Mouse (Mus musculus) spleen, adult 2 months (tissue): ENCODE results near the gene Rpl13. TPM values are rescaled to one million over a fixed set of nuclear protein-coding genes. Genes with fewer than 3 reads are reported as not detected.
"Not testable (repeated sequence)": the region's sequence is repeated elsewhere in the genome, so short reads cannot be mapped to it uniquely, and the experiment has no call there.

Experiments
- DNase-seq, 2 experiments: peaks; one replicate each; pipeline versions ENCODE4 v3.0.0 to v3.0.0-alpha.2; 2012 to 2021; ENCODE audit warnings: low spot score in 2 of 2, low read depth in 1 of 2
- H3K27ac ChIP-seq: fragments of 200-500 bp; 2 replicates; pipeline ENCODE4 v1.5.1; 2012; ENCODE audit warnings: low read length, inconsistent platforms; ENCODE audit not compliant: insufficient read depth
- H3K27me3 ChIP-seq: fragments of 200-500 bp; 2 replicates; pipeline ENCODE4 v1.6.1; 2012; ENCODE audit warnings: mild to moderate bottlenecking, moderate library complexity, low read length, inconsistent platforms; ENCODE audit not compliant: control insufficient read depth, insufficient read depth
- H3K36me3 ChIP-seq: fragments of 200-500 bp; 2 replicates; pipeline ENCODE4 v1.6.1; 2012; ENCODE audit warnings: mild to moderate bottlenecking, low read length, inconsistent platforms; ENCODE audit not compliant: control insufficient read depth, insufficient read depth
- H3K4me1 ChIP-seq: fragments of 200-500 bp; 2 replicates; pipeline ENCODE4 v1.6.1; 2011; ENCODE audit warnings: inconsistent platforms; ENCODE audit not compliant: control insufficient read depth, insufficient read depth, insufficient read length
- H3K4me3 ChIP-seq: fragments of 200-500 bp; 2 replicates; pipeline ENCODE4 v1.5.1; 2011; ENCODE audit warnings: mild to moderate bottlenecking, inconsistent platforms; ENCODE audit not compliant: insufficient read depth, insufficient read length; ENCODE audit errors: extremely low read depth
- CTCF ChIP-seq: fragments of 200-500 bp; IDR thresholded peaks from 2 replicates; pipeline ENCODE4 v1.5.1; 2011; ENCODE audit warnings: mild to moderate bottlenecking, inconsistent platforms; ENCODE audit not compliant: insufficient read depth, insufficient read length, insufficient replicate concordance; ENCODE audit errors: extremely low read depth
- POLR2A ChIP-seq: fragments of 200-500 bp; IDR thresholded peaks from 2 replicates; pipeline ENCODE4 v1.6.1; 2011; ENCODE audit warnings: low read depth, low read length, inconsistent platforms
- WGBS: fragments of 180-500 bp; shearing (Covaris S2); methylation state at CpG from one replicate; pipeline ENCODE4 v1.1.7; 2018; 5-methylcytosine and 5-hydroxymethylcytosine counted together
- polyA plus RNA-seq: library from polyadenylated mRNA; depleted of rRNA; stranded (reverse); fragments of >200 nt; gene quantifications from 2 replicates; pipeline ENCODE4 v1.2.3, GENCODE M21; 2012

Rpl13 gene
- polyA plus RNA-seq, 1 experiment: 2,207 TPM

GRCm38 (mm10) chr8:123100288-123100687 lies 1.9 kb upstream of the Rpl13 start:
- no peak for TF ChIP-seq CTCF
- TF ChIP-seq POLR2A: no peak
- WGBS: 60% methylated on average over 8 of the region's 8 CpGs
- no peak overlapping the region for H3K27ac ChIP-seq

DNA sequence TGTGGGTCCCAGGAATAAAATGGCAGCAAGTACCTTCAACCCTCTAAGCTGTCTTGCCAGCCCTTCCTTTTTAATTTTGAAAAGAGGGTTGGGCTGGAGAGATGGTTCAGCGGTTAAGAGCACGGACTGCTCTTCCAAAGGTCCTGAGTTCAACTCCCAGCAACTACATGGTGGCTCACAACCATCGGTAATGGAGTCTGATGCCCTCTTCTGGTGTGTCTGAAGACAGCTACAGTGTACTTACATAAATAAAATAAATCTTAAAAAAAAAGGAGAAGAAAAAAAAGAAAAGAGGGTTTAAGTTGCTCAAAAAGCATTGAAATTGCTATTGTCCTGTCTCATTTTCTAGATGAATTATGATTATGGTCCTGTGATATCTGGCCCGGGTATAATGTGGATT lies 906 bp upstream of the Rpl13 start:
- TF ChIP-seq CTCF: no peak
- TF ChIP-seq POLR2A: no peak
- no peak for DNase-seq
- H3K27ac ChIP-seq: no peak overlapping the region

More at GRCm38 (mm10) chr8:123100288-123100687, 1.9 kb upstream of the Rpl13 start:
- Histone ChIP-seq H3K27me3 (no peaks in the 10 kb centered on the region), H3K36me3 (peaks cover 19% of the 10 kb centered on the region), H3K4me1 (peaks cover 3% of the 10 kb centered on the region; the same call in 1 of the 2 replicates), H3K4me3 (no peak overlapping the region)
- DNase-seq: no peak

DNA sequence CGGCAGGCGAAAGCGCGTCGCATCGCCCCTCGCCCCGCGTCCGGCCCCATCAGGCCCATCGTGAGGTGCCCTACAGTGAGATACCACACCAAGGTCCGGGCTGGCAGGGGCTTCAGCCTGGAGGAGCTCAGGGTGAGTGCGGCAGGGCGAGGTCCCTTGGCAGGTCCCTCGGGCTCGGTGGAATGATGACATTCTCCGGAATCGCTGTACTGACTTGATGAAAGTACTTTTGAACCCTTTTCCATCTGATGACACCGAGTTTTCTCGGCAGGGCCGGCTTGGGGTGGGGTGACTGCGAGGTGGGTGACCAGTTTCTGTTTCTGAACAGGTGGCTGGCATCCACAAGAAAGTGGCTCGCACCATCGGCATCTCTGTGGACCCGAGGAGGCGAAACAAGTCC lies 705 bp downstream of the Rpl13 start:
- DNase-seq: not testable (repeated sequence)
- under 1% methylated on average over 26 of the region's 26 CpGs for WGBS
- peak overlapping the region; percentile 80 for H3K4me3 ChIP-seq

More for the DNA sequence above, 906 bp upstream of the Rpl13 start:
- Histone ChIP-seq H3K27me3 (no peaks in the 10 kb centered on the region), H3K4me1 (peaks cover 3% of the 10 kb centered on the region; the same call in 1 of the 2 replicates), H3K36me3 (peaks cover 23% of the 10 kb centered on the region), H3K4me3 (no peak overlapping the region)
- WGBS: 80% methylated on average over 4 of the region's 4 CpGs

GRCm38 (mm10) chr8:123103285-123103684 lies 1.1 kb downstream of the Rpl13 start:
- Histone ChIP-seq H3K36me3 (peaks cover 22% of the 10 kb centered on the region), H3K4me3 (peak overlapping the region; percentile 80), H3K27me3 (no peaks in the 10 kb centered on the region), H3K27ac (no peak overlapping the region), H3K4me1 (peaks cover 3% of the 10 kb centered on the region; the same call in 1 of the 2 replicates)
- TF ChIP-seq POLR2A (no peak), CTCF (no peak)
- no peak for DNase-seq
- 15% methylated on average over 15 of the region's 15 CpGs for whole genome bisulfite sequencing

More for the DNA sequence above, 705 bp downstream of the Rpl13 start:
- peaks cover 22% of the 10 kb centered on the region for H3K36me3 ChIP-seq
- peak overlapping the region; percentile 74; the same call in 1 of the 2 replicates for H3K27ac ChIP-seq
- not testable (repeated sequence) for H3K27me3 ChIP-seq, H3K4me1 ChIP-seq

DNA sequence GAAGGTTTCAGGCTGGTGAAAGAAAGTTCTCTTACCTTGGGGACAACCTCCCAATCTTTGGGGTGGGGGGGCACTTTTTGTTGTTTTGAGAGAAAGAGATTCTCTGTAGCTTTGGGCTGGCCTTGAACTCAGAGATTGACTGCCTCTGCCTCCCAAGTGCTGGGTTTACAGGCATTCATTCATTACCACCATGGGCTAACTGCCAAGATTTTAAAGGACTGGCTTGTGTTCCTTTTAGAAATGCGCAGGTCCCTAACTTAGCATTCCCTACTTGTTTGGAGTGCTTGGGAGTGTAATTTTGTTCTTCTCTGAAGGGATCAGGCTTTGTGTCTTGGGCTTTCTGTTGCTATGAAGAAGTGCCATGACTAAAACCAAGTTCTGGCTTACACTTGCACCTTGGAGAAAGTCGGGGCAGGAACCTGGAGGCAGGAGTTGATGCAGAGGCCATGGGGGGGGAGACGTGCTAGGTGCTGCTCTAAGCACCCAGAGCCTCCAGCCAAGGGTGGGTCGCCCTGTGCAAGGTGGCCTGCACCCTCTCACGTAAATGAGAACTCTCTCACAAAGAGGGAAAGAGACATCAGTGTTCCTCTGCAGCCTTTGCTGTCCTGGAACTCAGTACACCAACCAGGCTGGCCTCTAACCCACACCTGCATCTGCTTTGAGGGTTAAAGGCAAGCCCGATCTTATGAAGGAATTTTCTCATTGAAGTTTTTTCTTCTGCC lies 2.1 kb downstream of the Rpl13 start:
- TF ChIP-seq CTCF (no peak), POLR2A (no peak)
- Histone ChIP-seq H3K27ac (no peak overlapping the region), H3K4me1 (peaks cover 3% of the 10 kb centered on the region; the same call in 1 of the 2 replicates), H3K4me3 (no peak overlapping the region), H3K27me3 (no peaks in the 10 kb centered on the region), H3K36me3 (peaks cover 22% of the 10 kb centered on the region)
- DNase-seq: no peak
- 82% methylated on average over 6 of the region's 6 CpGs for WGBS

- Histone ChIP-seq H3K4me1 (peaks cover 3% of the 10 kb centered on the region; the same call in 1 of the 2 replicates), H3K4me3 (no peak overlapping the region), H3K27me3 (no peaks in the 10 kb centered on the region), H3K27ac (no peak overlapping the region), H3K36me3 (peaks cover 22% of the 10 kb centered on the region)
- DNase-seq: peak in 1 of 2 experiments; percentile 51
- TF ChIP-seq POLR2A (no peak), CTCF (no peak)
- 74% methylated on average over 5 of the region's 5 CpGs for WGBS
These were observed 3.6 kb downstream of the Rpl13 start for GRCm38 (mm10) chr8:123105553-123106326.
